Mouse (Mus musculus): ENCODE results near the gene Clk3. TPM values are rescaled to one million over a fixed set of nuclear protein-coding genes. Genes with fewer than 3 reads are reported as not detected.
A peak's percentile ranks its signal among the peaks of the same experiment; 100 is the strongest.

Clk3 gene
- polyA plus RNA-seq, 1 experiment from 2014 or later: 105 TPM

GRCm38 (mm10) chr9:57758528-57758927, 7.1 kb downstream of the Clk3 start:
- Histone ChIP-seq H3K36me3 (replicated peaks) (peaks cover 92% of the 10 kb centered on the region), H3K4me2 (peak overlapping the region; percentile 60), H3K27me3 (no peaks in the 10 kb centered on the region), H3K9ac (peak overlapping the region; percentile 37; the same call in 1 of the 2 replicates), H3K27ac (replicated peaks) (peak overlapping the region; percentile 86), H3K9me3 (replicated peaks) (no peaks in the 10 kb centered on the region), H3K4me3 (replicated peaks) (peak overlapping the region; percentile 21), H3K4me1 (replicated peaks) (peaks cover 69% of the 10 kb centered on the region)
- 87% methylated on average over 22 of the region's 22 CpGs for WGBS (ENCODE audit: insufficient replicate concordance)
- no peak for ATAC-seq (ENCODE audit: insufficient read depth)

DNA sequence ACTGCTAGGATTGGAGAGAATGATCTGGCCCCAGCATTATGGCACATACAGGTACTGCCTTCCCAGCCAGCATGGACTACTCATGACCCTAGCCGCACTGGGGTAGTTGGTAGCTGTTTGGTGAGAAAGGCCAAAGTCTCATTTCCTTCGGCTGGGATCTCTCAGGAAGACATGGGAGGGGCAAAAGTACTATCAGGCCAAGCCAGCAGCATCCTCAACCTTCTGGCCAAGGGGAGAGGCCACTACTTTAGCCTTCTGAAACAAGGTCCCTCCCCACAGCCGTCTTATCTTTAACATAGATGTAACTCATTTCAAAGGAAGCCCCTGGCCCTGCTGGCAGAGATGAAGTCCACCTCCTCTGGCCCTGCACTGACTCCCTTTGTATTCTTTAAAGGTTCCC, 8.1 kb downstream of the Clk3 start:
- peaks cover 98% of the 10 kb centered on the region for H3K36me3 ChIP-seq (replicated peaks)
- peak overlapping the region; percentile 37; the same call in 1 of the 2 replicates for H3K9ac ChIP-seq
- WGBS (ENCODE audit: insufficient replicate concordance): 21% methylated on average over 3 of the region's 3 CpGs
- no peaks in the 10 kb centered on the region for H3K27me3 ChIP-seq
- peak overlapping the region; percentile 86 for H3K27ac ChIP-seq (replicated peaks)
- H3K4me3 ChIP-seq (replicated peaks): peak overlapping the region; percentile 21
- peak; percentile 80 for ATAC-seq (ENCODE audit: insufficient read depth)
- peak overlapping the region; percentile 60 for H3K4me2 ChIP-seq
- H3K9me3 ChIP-seq (replicated peaks): no peaks in the 10 kb centered on the region
- H3K4me1 ChIP-seq (replicated peaks): peaks cover 60% of the 10 kb centered on the region

GRCm38 (mm10) chr9:57750901-57751300, 14.8 kb downstream of the Clk3 start:
- Histone ChIP-seq H3K9me3 (replicated peaks) (no peaks in the 10 kb centered on the region), H3K4me3 (replicated peaks) (no peak overlapping the region), H3K27me3 (no peaks in the 10 kb centered on the region), H3K4me1 (replicated peaks) (no peaks in the 10 kb centered on the region), H3K9ac (no peak overlapping the region), H3K27ac (replicated peaks) (no peak overlapping the region; the same call in 1 of the 2 replicates), H3K36me3 (replicated peaks) (peaks cover 100% of the 10 kb centered on the region), H3K4me2 (no peak overlapping the region)
- no peak for ATAC-seq (ENCODE audit: insufficient read depth)
- 87% methylated on average over 7 of the region's 7 CpGs for WGBS (ENCODE audit: insufficient replicate concordance)

DNA sequence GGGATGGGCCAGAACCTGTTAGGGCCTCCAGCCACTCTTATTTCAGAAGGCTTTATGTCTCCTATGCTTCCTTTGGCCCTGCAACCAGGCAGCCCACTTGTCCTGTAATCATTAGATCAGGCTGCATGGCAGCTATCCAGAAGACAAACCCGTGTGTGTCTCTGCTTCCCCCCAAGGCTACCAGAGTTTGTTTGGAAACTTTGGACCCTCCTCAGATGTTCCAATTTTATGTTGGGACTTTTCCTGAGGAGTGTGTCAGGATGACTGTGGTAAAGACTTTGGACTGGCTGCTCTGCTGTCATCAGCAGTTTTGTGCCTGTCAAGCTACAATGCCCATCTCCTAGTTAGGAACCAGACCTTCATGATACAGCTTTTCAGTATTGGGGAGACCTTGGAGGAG, 16.8 kb downstream of the Clk3 start:
- Histone ChIP-seq H3K36me3 (replicated peaks) (peaks cover 100% of the 10 kb centered on the region), H3K9ac (no peak overlapping the region), H3K4me2 (no peak overlapping the region), H3K9me3 (replicated peaks) (no peaks in the 10 kb centered on the region), H3K27me3 (no peaks in the 10 kb centered on the region), H3K4me3 (replicated peaks) (no peak overlapping the region), H3K27ac (replicated peaks) (no peak overlapping the region), H3K4me1 (replicated peaks) (no peaks in the 10 kb centered on the region)
- ATAC-seq (ENCODE audit: insufficient read depth): no peak
- 65% methylated on average over 1 of the region's 1 CpGs for WGBS (ENCODE audit: insufficient replicate concordance)

GRCm38 (mm10) chr9:57748137-57748536, 17.5 kb downstream of the Clk3 start:
- H3K4me1 ChIP-seq (replicated peaks): no peaks in the 10 kb centered on the region
- no peak overlapping the region for H3K4me3 ChIP-seq (replicated peaks)
- H3K9me3 ChIP-seq (replicated peaks): no peaks in the 10 kb centered on the region
- peaks cover 99% of the 10 kb centered on the region for H3K36me3 ChIP-seq (replicated peaks)
- 95% methylated on average over 6 of the region's 6 CpGs for WGBS (ENCODE audit: insufficient replicate concordance)
- no peaks in the 10 kb centered on the region for H3K27me3 ChIP-seq
- no peak overlapping the region for H3K4me2 ChIP-seq
- ATAC-seq (ENCODE audit: insufficient read depth): no peak
- H3K27ac ChIP-seq (replicated peaks): no peak overlapping the region
- no peak overlapping the region for H3K9ac ChIP-seq

- ATAC-seq (ENCODE audit: insufficient read depth): no peak
- peaks cover 99% of the 10 kb centered on the region for H3K36me3 ChIP-seq (replicated peaks)
Measured at GRCm38 (mm10) chr9:57747067-57747466, 18.6 kb downstream of the Clk3 start.

DNA sequence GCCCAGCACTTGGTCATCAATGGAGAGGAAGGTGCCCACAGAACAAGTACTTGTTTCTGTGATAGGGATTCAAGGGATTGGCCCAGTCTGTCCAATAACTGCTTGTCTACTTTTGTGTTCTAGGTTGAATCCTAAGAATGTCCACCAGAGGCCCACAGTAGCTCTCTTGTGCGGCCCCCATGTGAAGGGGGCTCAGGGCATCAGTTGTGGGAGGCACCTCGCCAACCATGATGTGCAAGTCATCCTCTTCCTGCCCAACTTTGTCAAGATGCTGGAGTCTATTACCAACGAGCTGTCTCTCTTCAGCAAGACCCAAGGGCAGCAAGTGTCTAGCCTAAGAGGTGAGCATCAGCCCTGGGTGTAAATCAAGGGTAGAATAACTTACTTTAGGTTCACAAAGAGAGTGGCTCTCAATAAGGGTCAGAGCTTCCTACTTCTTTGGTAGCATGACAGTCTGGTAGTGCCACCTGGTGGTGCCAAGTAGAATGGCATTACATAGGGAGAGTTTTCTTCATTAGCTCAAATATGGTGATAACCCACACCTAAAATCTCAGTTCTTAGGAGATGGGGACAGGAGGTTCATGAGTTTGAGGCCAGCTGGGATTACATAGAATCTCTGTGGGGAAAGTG, 21.1 kb downstream of the Clk3 start:
- no peaks in the 10 kb centered on the region for H3K9me3 ChIP-seq (replicated peaks)
- no peaks in the 10 kb centered on the region for H3K4me1 ChIP-seq (replicated peaks)
- H3K36me3 ChIP-seq (replicated peaks): peaks cover 96% of the 10 kb centered on the region
- H3K9ac ChIP-seq: no peak overlapping the region
- no peak overlapping the region for H3K4me3 ChIP-seq (replicated peaks)
- no peaks in the 10 kb centered on the region for H3K27me3 ChIP-seq
- 43% methylated on average over 3 of the region's 3 CpGs for WGBS (ENCODE audit: insufficient replicate concordance)
- H3K27ac ChIP-seq (replicated peaks): no peak overlapping the region
- no peak overlapping the region for H3K4me2 ChIP-seq
- ATAC-seq (ENCODE audit: insufficient read depth): no peak

More at GRCm38 (mm10) chr9:57747067-57747466, 18.6 kb downstream of the Clk3 start:
- WGBS (ENCODE audit: insufficient replicate concordance): 62% methylated on average over 1 of the region's 1 CpGs
- no peak overlapping the region for H3K9ac ChIP-seq
- H3K27ac ChIP-seq (replicated peaks): no peak overlapping the region
- no peaks in the 10 kb centered on the region for H3K27me3 ChIP-seq
- H3K4me1 ChIP-seq (replicated peaks): no peaks in the 10 kb centered on the region
- no peak overlapping the region for H3K4me3 ChIP-seq (replicated peaks)
- no peak overlapping the region for H3K4me2 ChIP-seq
- no peaks in the 10 kb centered on the region for H3K9me3 ChIP-seq (replicated peaks)

GRCm38 (mm10) chr9:57739863-57740262, 25.8 kb downstream of the Clk3 start:
- Histone ChIP-seq H3K9ac (no peak overlapping the region), H3K27me3 (no peaks in the 10 kb centered on the region)
- no peak for ATAC-seq (ENCODE audit: insufficient read depth)

DNA sequence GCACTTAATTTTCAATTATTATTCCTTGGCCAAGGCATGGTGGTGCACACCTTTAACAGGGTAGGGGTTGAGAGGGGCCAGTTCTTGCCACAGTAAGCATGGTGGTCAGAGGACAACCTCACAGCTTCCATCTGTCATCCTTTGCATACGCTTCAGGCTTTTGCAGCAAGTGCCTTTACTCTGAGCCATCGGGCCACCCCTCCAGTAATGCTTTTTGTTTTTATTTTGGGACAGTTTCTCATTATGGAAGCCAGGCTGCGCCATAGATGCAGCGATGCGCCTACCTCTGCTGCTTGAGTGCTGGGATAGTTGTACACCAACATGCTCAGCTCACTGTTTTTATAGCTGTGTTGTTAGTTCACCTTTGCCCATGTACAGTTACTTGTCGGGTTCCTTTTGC, 32.1 kb downstream of the Clk3 start:
- 88% methylated on average over 6 of the region's 6 CpGs for WGBS (ENCODE audit: insufficient replicate concordance)
- no peak overlapping the region for H3K4me3 ChIP-seq (replicated peaks)
- H3K4me1 ChIP-seq (replicated peaks): no peaks in the 10 kb centered on the region; the same call in 1 of the 2 replicates
- H3K9ac ChIP-seq: no peak overlapping the region
- H3K27me3 ChIP-seq: no peaks in the 10 kb centered on the region
- ATAC-seq (ENCODE audit: insufficient read depth): no peak
- no peak overlapping the region for H3K4me2 ChIP-seq
- H3K27ac ChIP-seq (replicated peaks): no peak overlapping the region
- H3K9me3 ChIP-seq (replicated peaks): no peaks in the 10 kb centered on the region
- H3K36me3 ChIP-seq (replicated peaks): peaks cover 41% of the 10 kb centered on the region

More at GRCm38 (mm10) chr9:57739863-57740262, 25.8 kb downstream of the Clk3 start:
- no peak overlapping the region for H3K27ac ChIP-seq (replicated peaks)
- 83% methylated on average over 5 of the region's 5 CpGs for WGBS (ENCODE audit: insufficient replicate concordance)
- H3K4me1 ChIP-seq (replicated peaks): no peaks in the 10 kb centered on the region; the same call in 1 of the 2 replicates
- no peak overlapping the region for H3K4me2 ChIP-seq
- peaks cover 57% of the 10 kb centered on the region for H3K36me3 ChIP-seq (replicated peaks)
- H3K4me3 ChIP-seq (replicated peaks): no peak overlapping the region
- no peaks in the 10 kb centered on the region for H3K9me3 ChIP-seq (replicated peaks)

GRCm38 (mm10) chr9:57728312-57728711, 37.3 kb downstream of the Clk3 start:
- 85% methylated on average over 1 of the region's 1 CpGs for WGBS (ENCODE audit: insufficient replicate concordance)
- ATAC-seq (ENCODE audit: insufficient read depth): no peak
- H3K9ac ChIP-seq: no peak overlapping the region
- no peaks in the 10 kb centered on the region for H3K9me3 ChIP-seq (replicated peaks)
- H3K4me2 ChIP-seq: no peak overlapping the region
- no peaks in the 10 kb centered on the region for H3K27me3 ChIP-seq
- H3K4me3 ChIP-seq (replicated peaks): no peak overlapping the region
- peaks cover 16% of the 10 kb centered on the region for H3K4me1 ChIP-seq (replicated peaks)
- H3K27ac ChIP-seq (replicated peaks): no peak overlapping the region
- H3K36me3 ChIP-seq (replicated peaks): peaks cover 49% of the 10 kb centered on the region

GRCm38 (mm10) chr9:57724701-57725100, 41.0 kb downstream of the Clk3 start:
- Histone ChIP-seq H3K4me2 (no peak overlapping the region), H3K36me3 (replicated peaks) (peaks cover 50% of the 10 kb centered on the region), H3K27me3 (no peaks in the 10 kb centered on the region), H3K4me1 (replicated peaks) (peaks cover 24% of the 10 kb centered on the region), H3K9me3 (replicated peaks) (no peaks in the 10 kb centered on the region), H3K27ac (replicated peaks) (no peak overlapping the region), H3K4me3 (replicated peaks) (no peak overlapping the region), H3K9ac (no peak overlapping the region)
- WGBS (ENCODE audit: insufficient replicate concordance): 81% methylated on average over 3 of the region's 3 CpGs
- no peak for ATAC-seq (ENCODE audit: insufficient read depth)

GRCm38 (mm10) chr9:57723796-57724195, 41.9 kb downstream of the Clk3 start:
- Histone ChIP-seq H3K4me2 (no peak overlapping the region), H3K9me3 (replicated peaks) (no peaks in the 10 kb centered on the region), H3K27ac (replicated peaks) (peak overlapping the region; percentile 75), H3K36me3 (replicated peaks) (peaks cover 50% of the 10 kb centered on the region), H3K4me1 (replicated peaks) (peaks cover 24% of the 10 kb centered on the region), H3K9ac (no peak overlapping the region), H3K4me3 (replicated peaks) (no peak overlapping the region), H3K27me3 (no peaks in the 10 kb centered on the region)
- no peak for ATAC-seq (ENCODE audit: insufficient read depth)
- 76% methylated on average over 5 of the region's 5 CpGs for WGBS (ENCODE audit: insufficient replicate concordance)

Measured in liver, embryonic 15.5 days (tissue).